Mouse (Mus musculus) liver, embryonic 11.5 days (tissue): Measurements from ENCODE around the gene Ccdc152. TPM values are rescaled to one million over a fixed set of nuclear protein-coding genes. Genes with fewer than 3 reads are reported as not detected.

Source experiments
- ATAC-seq: fragments of 200-750 bp; cut with Nextera tagmentation; replicated peaks from 2 replicates; pipeline ENCODE4 v1.8.0; 2017; ENCODE audit warnings: moderate number of reproducible peaks, mild to moderate bottlenecking, moderate TSS enrichment, moderate library complexity; ENCODE audit not compliant: low FRiP score
- DNase-seq: peaks from one replicate; pipeline ENCODE4 v3.0.0-alpha.2; 2017; ENCODE audit warnings: low spot score
- H3K27ac ChIP-seq: fragments of 300-500 bp; sonication (generic); 2 replicates; pipeline ENCODE4 v1.5.1; 2014; ENCODE audit warnings: mild to moderate bottlenecking, low read depth, low read length, control low read depth
- H3K27me3 ChIP-seq: fragments of 300-500 bp; sonication (generic); replicated peaks from 2 replicates; pipeline ENCODE4 v1.6.1; 2014; ENCODE audit warnings: low read length, mixed read lengths; ENCODE audit not compliant: control insufficient read depth, insufficient read depth
- H3K36me3 ChIP-seq: fragments of 300-500 bp; sonication (generic); 2 replicates; pipeline ENCODE4 v1.6.1; 2014; ENCODE audit warnings: mild to moderate bottlenecking, low read length, moderate library complexity, mixed read lengths; ENCODE audit not compliant: control insufficient read depth, insufficient read depth
- H3K4me1 ChIP-seq: fragments of 300-500 bp; sonication (generic); replicated peaks from 2 replicates; pipeline ENCODE4 v1.6.1; 2014; ENCODE audit warnings: low read length, mixed read lengths; ENCODE audit not compliant: control insufficient read depth, insufficient read depth
- H3K4me2 ChIP-seq: fragments of 300-500 bp; sonication (generic); 2 replicates; pipeline ENCODE4 v1.6.1; 2014; ENCODE audit warnings: mild to moderate bottlenecking, control low read depth, moderate library complexity
- H3K4me3 ChIP-seq: fragments of 300-500 bp; sonication (generic); 2 replicates; pipeline ENCODE4 v1.5.1; 2014; ENCODE audit warnings: low read depth, low read length, control low read depth
- H3K9ac ChIP-seq: fragments of 300-500 bp; sonication (generic); 2 replicates; pipeline ENCODE4 v1.6.1; 2014; ENCODE audit warnings: low read depth, low read length, control low read depth
- H3K9me3 ChIP-seq: fragments of 300-500 bp; sonication (generic); 2 replicates; pipeline ENCODE4 v1.6.1; 2016; ENCODE audit warnings: low read length, inconsistent platforms, mixed read lengths; ENCODE audit not compliant: control insufficient read depth
- WGBS: fragments of 180-500 bp; shearing (Covaris S2); extraction: QIAGEN DNeasy Blood & Tissue Kit; methylation state at CpG from one replicate; pipeline ENCODE4 v1.1.7; 2014; 5-methylcytosine and 5-hydroxymethylcytosine counted together
- polyA plus RNA-seq: library from polyadenylated mRNA; unstranded; fragments of >200 nt; fragmentation: Nextera tagmentation; extraction: Ambion mirVana; gene quantifications from 2 replicates; pipeline ENCODE4 v1.2.1, GENCODE M21; 2014

Gene Ccdc152
- polyA plus RNA-seq, 1 experiment from 2014 or later = 0.32 TPM

GRCm38 (mm10) chr15:3231004-3231403 lies 72.3 kb downstream of the Ccdc152 start:
- Histone ChIP-seq H3K27ac (no peak overlapping the region), H3K27me3 (no peaks in the 10 kb centered on the region), H3K9ac (no peak overlapping the region), H3K36me3 (no peaks in the 10 kb centered on the region), H3K4me2 (no peak overlapping the region), H3K4me3 (no peak overlapping the region), H3K9me3 (no peaks in the 10 kb centered on the region), H3K4me1 (no peaks in the 10 kb centered on the region)
- WGBS = 80% methylated on average over 4 of the region's 4 CpGs
- no peak for DNase-seq
- ATAC-seq = no peak

Other genes starting within 250 kb of the Ccdc152 start
- 268 and 281 TPM in 2 replicates for gene Selenop, start 35.0 kb downstream of the Ccdc152 start, polyA plus RNA-seq